Mouse (Mus musculus) A20 (cell line): ENCODE results near the gene Ednra.

Source experiments
- DNase-seq: peaks from one replicate; pipeline ENCODE4 v3.0.0-alpha.2; 2011; ENCODE audit warnings: low read depth, low spot score

Gene Ednra

GRCm38 (mm10) chr8:77650646-77651190 lies 73.5 kb downstream of the Ednra start:
- no peak for DNase-seq

GRCm38 (mm10) chr8:77640093-77640839 lies 84.0 kb downstream of the Ednra start:
- DNase-seq, result no peak

- DNase-seq, result no peak
These were observed 86.7 kb downstream of the Ednra start for GRCm38 (mm10) chr8:77637593-77637992.

- DNase-seq, result no peak
These were observed 90.2 kb downstream of the Ednra start for GRCm38 (mm10) chr8:77634035-77634434.

GRCm38 (mm10) chr8:77633211-77633610 lies 91.1 kb downstream of the Ednra start:
- no peak for DNase-seq

GRCm38 (mm10) chr8:77630691-77631090 lies 93.6 kb downstream of the Ednra start:
- DNase-seq, result no peak

GRCm38 (mm10) chr8:77629858-77630537 lies 94.3 kb downstream of the Ednra start:
- DNase-seq, result peak; percentile 75

GRCm38 (mm10) chr8:77623677-77624209 lies 100.5 kb downstream of the Ednra start:
- no peak for DNase-seq

GRCm38 (mm10) chr8:77617916-77618315 lies 106.3 kb downstream of the Ednra start:
- peak; percentile 28 for DNase-seq
